ENCODE assay signal across 16 mouse cellular contexts in genomic region chr1:144085530-144086520, GRCm38 (mm10).
DNase-seq lines count a peak whose midpoint lies in the region; ATAC-seq lines count a peak whose summit lies in the region.
"Had no signal": no experiment of that assay in that cellular context is flagged by ENCODE, and none has a peak within 500 bp of the region (broad histone marks: within the 10 kb centered on the region; RNA-seq: fewer than 3 reads in every experiment).

No protein-coding gene starts in this region.

- no peaks in the 10 kb centered on the region for H3K27me3 ChIP-seq in liver, embryonic 12.5 days (replicated peaks)
- H3K27me3 ChIP-seq in midbrain, embryonic 13.5 days, result no peaks in the 10 kb centered on the region
- H3K27me3 ChIP-seq: forebrain, embryonic 15.5 days; heart, embryonic 13.5 days; hindbrain, embryonic 15.5 days; liver, embryonic 15.5 days had no signal

- H3K9me3 ChIP-seq in liver, embryonic 12.5 days (replicated peaks), result no peaks in the 10 kb centered on the region
- no peaks in the 10 kb centered on the region for H3K9me3 ChIP-seq in midbrain, embryonic 13.5 days
- H3K9me3 ChIP-seq: forebrain, embryonic 15.5 days; heart, embryonic 13.5 days; hindbrain, embryonic 15.5 days; liver, embryonic 15.5 days had no signal

- ATAC-seq in liver, embryonic 12.5 days, result no peak
- no peak for ATAC-seq in midbrain, embryonic 13.5 days
- ATAC-seq: forebrain, embryonic 15.5 days; midbrain, embryonic 16.5 days had no signal

- 59% methylated on average over 6 of the region's 6 CpGs for WGBS in liver, embryonic 12.5 days (ENCODE audit: insufficient replicate concordance)
- WGBS in midbrain, embryonic 13.5 days, result 91% methylated on average over 6 of the region's 6 CpGs

- H3K9ac ChIP-seq in liver, embryonic 12.5 days, result no peak overlapping the region
- no peak overlapping the region for H3K9ac ChIP-seq in midbrain, embryonic 13.5 days (replicated peaks)
- H3K9ac ChIP-seq: forebrain, embryonic 15.5 days; heart, embryonic 13.5 days; hindbrain, embryonic 15.5 days; liver, embryonic 15.5 days had no signal

- H3K36me3 ChIP-seq in liver, embryonic 12.5 days, result no peaks in the 10 kb centered on the region
- no peaks in the 10 kb centered on the region for H3K36me3 ChIP-seq in midbrain, embryonic 13.5 days
- H3K36me3 ChIP-seq: forebrain, embryonic 15.5 days; heart, embryonic 13.5 days; hindbrain, embryonic 15.5 days; liver, embryonic 15.5 days had no signal

- no peaks in the 10 kb centered on the region for H3K4me1 ChIP-seq in liver, embryonic 12.5 days
- H3K4me1 ChIP-seq in midbrain, embryonic 13.5 days (replicated peaks), result no peaks in the 10 kb centered on the region
- H3K4me1 ChIP-seq: forebrain, embryonic 15.5 days; heart, embryonic 13.5 days; hindbrain, embryonic 15.5 days; liver, embryonic 15.5 days had no signal

- H3K4me2 ChIP-seq in liver, embryonic 12.5 days, result no peak overlapping the region
- H3K4me2 ChIP-seq in midbrain, embryonic 13.5 days (replicated peaks), result no peak overlapping the region
- H3K4me2 ChIP-seq: forebrain, embryonic 15.5 days; heart, embryonic 13.5 days; hindbrain, embryonic 15.5 days; liver, embryonic 15.5 days had no signal

- H3K4me3 ChIP-seq in liver, embryonic 12.5 days, result no peak overlapping the region
- no peak overlapping the region for H3K4me3 ChIP-seq in midbrain, embryonic 13.5 days (replicated peaks)
- H3K4me3 ChIP-seq: forebrain, embryonic 15.5 days; heart, embryonic 13.5 days; hindbrain, embryonic 15.5 days; liver, embryonic 15.5 days had no signal

- peak; percentile 3 for DNase-seq in liver
- peak; percentile 63 for DNase-seq in NIH3T3 (ENCODE audit: low read depth)
- DNase-seq in lung, postnatal 14 days, result peak; percentile 13
- peak; percentile 4 for DNase-seq in thymus, postnatal 14 days
- DNase-seq in left cerebral cortex, postnatal 10 days (ENCODE audit: extremely low spot score in 1 of 2, low spot score in 2 of 2), result no peak
- no peak for DNase-seq in urinary bladder, adult 2 months (ENCODE audit: low spot score)
- DNase-seq: cerebellum, adult 9-11 months; kidney, postnatal 36 days; right cerebral cortex, postnatal 4 days had no signal

- no peak overlapping the region for H3K27ac ChIP-seq in liver, embryonic 12.5 days
- no peak overlapping the region for H3K27ac ChIP-seq in midbrain, embryonic 13.5 days
- H3K27ac ChIP-seq: forebrain, embryonic 15.5 days; heart, embryonic 13.5 days; hindbrain, embryonic 15.5 days; liver, embryonic 15.5 days had no signal

- intact Hi-C loops in left cerebral cortex, postnatal 10 days (cut with DNase I), result no loop called here

Comparison
In these comparisons a context has a peak if more than half of its experiments do, and no peak if none do; other contexts are left out.
1. DNase-seq: peak in liver (single experiment), NIH3T3 (single experiment), lung, postnatal 14 days (single experiment) and thymus, postnatal 14 days (single experiment); none in left cerebral cortex, postnatal 10 days (0 of 2) and urinary bladder, adult 2 months (single experiment).